Mouse (Mus musculus) ovary, postnatal 36 days (tissue): ENCODE results near the gene Prdm16.

Experiments
- DNase-seq: peaks from one replicate; pipeline ENCODE4 v3.0.0; 2022; ENCODE audit warnings: low spot score, mixed read lengths

The Prdm16 gene

DNA sequence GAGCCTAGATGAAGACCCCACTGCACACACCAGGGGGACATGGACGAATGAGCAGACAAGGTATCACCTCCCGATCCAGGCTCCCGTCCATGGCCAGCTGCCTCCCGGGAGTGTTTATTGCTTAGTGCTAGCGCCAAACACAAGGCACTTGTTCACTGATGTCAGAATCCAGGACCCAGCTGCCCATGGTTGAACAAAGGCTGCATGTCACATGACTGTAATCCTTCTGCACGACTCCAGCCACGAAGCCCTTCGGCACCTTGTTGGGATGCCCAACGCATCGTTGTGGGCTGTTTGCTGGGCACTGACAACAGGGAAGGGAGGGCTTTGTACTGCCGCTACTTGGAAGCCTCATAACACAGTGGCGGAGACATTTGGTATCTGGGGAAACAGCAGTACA lies 300.9 kb downstream of the Prdm16 start, which contains the start of gene B230104I21Rik:
Gene B230104I21Rik (plus strand): TSS at position 367 of the 400 bp plus-strand sequence.
- DNase-seq: no peak

- peak; percentile 40 for DNase-seq
Observed at GRCm38 (mm10) chr4:154334699-154335402, 301.8 kb downstream of the Prdm16 start.

DNA sequence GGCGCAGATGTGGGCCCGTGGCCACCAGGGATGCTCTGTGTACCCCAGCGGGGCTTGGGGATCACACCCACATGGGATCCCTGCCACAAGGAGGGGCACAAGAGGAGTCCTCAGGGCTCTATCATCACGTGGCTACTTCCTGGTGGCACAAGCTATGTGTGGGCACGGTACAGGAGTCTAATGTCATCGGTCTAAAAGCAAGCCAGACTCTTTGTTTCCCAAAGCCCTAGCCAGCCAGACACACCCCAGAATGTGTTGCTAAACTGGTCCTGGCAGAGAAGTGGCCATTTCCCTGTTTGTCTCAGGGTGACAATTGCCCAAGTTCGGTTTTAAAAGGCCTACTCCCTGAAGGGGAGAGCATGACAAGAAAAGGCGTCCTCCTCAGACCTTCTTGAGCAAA lies 303.4 kb downstream of the Prdm16 start:
- DNase-seq: no peak

DNA sequence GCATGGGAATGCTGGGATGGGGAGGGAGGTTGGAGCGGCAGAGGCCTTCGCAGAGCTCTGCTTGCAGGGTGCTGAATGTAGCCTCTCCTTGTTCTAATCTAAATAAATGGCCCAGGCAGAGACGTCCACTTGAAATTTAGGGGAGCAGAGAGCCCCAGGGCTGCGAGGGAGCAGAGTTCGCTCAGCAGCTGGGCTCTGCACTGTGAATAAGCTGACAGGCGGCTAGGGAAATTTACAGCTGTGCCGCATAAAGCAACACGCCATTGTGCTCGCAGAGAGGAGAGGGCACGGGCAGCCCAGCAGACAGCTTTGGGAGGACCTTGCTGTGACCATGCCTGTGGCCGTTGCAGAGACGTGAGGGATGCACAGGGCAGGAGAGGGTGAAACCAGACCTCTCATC lies 305.4 kb downstream of the Prdm16 start:
- DNase-seq: no peak

DNA sequence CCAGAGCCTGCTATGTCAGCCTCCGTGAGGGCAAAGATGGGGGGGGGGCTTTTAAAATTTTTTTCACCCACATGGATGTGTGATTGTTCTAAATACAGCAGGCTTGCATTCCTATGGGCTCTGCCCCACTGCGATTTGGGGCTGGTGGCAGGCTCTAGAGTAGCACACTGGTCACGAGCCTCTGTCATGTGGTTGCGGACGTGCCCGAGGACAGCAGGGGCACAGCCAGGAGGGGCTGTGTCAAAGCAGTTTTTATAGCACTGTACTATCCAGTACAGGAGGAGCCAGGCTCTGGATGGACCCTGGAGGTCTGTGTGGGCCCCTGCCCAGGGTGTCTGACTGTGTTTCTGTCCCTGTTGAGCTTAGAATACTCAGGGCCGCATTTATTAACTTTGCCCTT lies 306.7 kb downstream of the Prdm16 start:
- no peak for DNase-seq

- DNase-seq: peak; percentile 54
Observed at GRCm38 (mm10) chr4:154328836-154329235, 307.8 kb downstream of the Prdm16 start.

- no peak for DNase-seq
Observed at GRCm38 (mm10) chr4:154328431-154328830, 308.2 kb downstream of the Prdm16 start.

DNA sequence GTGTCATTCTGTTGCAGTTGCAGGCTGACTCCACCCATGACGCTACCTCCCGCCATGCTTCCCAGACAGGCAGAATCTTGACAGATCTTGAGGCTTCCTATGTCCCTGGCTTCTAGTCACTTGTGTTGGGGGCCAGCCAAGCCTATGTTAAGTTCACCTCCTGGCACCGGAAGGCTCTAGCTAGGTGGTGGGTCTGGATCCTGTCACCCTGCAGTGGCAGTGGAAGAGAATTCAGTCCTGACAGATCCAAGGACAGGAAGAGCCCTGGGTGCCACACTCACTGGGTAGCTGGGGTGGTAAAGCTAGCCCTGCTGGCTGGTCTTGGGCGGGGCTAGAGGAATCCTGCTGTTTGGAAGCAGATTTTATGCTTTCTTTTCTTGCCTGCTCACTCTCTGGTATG lies 311.3 kb downstream of the Prdm16 start:
- DNase-seq: no peak

DNA sequence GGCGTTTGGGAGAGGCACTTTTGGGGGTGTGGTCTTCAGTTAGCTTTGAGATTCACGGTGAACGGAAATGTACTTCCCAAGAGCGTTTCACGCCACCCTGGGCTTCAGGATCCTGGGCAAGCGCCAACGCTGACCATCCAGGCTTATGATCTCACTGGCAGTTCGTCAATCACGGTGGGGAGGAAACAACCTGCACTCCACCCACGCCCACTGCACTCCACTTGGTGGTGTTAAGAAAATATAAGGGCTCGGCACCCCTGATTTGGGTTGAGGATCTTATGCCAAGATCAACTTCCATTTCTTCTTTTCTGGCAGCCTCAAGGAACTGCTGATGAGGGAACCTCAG lies 323.1 kb downstream of the Prdm16 start:
- no peak for DNase-seq

DNA sequence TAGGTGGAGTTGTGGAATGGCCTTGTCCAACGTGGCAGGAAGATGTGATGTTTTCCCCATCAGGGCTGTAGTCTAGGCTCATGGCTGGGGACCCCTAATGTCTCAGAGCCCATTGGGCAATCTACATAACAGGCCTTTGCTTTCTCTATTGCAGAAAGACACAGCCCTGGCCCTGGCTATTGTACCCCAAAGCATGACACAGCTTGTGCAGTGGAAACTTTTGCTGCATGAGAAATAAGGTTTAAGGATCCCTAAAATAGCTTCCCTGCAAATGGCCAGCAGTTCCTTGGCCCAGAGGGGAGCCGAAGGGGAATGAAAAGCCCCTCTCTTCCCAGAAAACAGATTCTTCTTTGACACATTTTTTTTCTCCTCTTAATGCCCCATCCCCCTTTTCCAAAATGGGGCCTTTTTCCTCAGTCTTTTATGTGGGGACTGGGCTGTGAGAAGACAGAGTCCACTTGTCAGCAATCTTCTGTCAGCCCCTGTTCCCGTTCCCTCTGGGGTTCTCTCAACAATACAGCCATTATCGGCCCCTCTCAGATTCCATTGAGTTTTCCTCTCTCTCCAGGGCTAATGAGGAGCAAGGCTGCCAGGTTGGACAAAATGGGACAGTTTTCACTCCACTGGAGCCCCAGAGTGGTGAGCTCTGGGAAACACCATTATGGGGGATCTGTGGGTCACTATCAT lies 323.6 kb downstream of the Prdm16 start:
- DNase-seq: no peak

GRCm38 (mm10) chr4:154312143-154312812 lies 324.4 kb downstream of the Prdm16 start:
- no peak for DNase-seq

DNA sequence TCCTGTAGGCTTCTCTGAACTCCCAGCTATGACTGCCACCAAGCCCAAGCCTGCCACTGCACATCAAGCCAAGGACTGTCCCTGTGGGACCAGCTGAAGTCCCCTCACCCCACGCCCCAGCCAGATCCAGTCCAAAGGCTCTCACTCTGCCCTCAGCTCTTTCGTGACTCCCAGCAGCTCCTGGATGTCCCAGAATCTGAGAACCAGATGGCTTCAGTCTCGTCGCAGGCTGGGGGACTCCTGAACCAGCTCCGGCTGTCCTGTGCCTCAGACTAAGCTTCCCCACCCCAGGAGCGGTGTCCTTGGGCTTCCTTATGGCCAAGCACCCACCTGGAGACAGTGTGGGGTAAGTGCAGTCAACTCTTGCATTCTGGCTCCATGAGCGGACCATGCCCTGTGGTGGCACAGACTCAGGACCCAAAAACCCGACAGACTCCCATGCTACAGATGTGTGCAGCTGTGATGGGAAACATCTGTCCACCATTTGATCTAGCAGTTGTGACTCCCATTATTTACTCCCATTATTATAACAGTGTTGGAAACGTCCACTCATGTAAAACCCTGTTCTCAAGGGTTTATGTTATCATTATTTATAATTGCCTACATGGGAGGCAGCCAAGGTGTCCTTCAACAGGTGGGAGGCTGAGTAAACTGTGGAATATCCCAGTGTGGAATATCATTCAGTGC lies 326.0 kb downstream of the Prdm16 start:
- no peak for DNase-seq

- DNase-seq: no peak
Observed at GRCm38 (mm10) chr4:154309131-154309530, 327.5 kb downstream of the Prdm16 start.

GRCm38 (mm10) chr4:154301466-154301881 lies 335.2 kb downstream of the Prdm16 start, which contains the start of gene Arhgef16:
Gene Arhgef16, minus strand, starts transcription at chr4:154301676.
- peak; percentile 28 for DNase-seq

- peak; percentile 41 for DNase-seq
Observed at GRCm38 (mm10) chr4:154299541-154300271, 337.0 kb downstream of the Prdm16 start.

- DNase-seq: no peak
Observed at GRCm38 (mm10) chr4:154297761-154298160, 338.9 kb downstream of the Prdm16 start.

DNA sequence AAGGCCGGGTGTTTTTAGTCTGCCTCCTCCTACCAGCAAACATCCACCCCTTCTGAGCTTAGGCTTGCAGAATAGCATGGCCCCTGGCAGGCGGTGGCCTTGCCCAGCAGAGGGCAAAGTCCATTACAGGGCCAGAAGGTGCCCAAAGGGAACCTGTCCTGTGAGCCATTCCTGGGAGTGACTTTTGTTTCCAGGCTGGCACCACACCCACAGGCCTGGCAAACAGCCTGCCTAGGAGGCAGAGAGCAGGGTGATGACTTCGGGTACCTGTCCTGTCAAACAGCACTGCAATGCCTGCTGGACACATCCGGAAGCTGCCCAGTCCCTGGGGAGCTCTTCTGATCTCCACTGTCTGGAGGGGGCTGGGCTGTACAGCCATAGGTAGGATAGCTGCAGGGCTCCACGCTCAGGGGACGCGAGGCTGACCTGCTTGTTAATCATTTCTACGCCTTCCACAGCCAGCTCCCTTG lies 342.4 kb downstream of the Prdm16 start:
- DNase-seq: no peak

- DNase-seq: no peak
Observed at GRCm38 (mm10) chr4:154293735-154294201, 342.9 kb downstream of the Prdm16 start.

GRCm38 (mm10) chr4:154283671-154284070 lies 353.0 kb downstream of the Prdm16 start:
- DNase-seq: no peak

DNA sequence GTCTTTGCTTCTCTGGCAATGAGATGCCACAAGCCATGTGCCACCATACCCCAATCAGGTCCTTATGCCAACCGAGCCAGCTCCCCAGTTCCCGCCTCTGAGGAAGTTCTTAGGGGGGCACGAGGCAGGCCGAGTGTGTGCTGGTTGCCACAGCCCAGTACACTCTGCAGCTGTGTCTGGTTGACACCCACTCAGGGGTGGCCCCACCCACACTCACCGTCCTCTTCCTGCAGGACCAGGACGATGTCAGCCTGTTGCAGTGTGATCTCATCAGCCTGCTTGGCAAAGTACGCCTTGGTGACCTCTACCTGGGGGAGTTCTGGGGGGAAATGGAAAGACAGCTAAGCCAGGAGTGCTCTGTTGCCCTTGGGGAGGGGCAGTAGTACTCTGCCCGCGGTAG lies 357.2 kb downstream of the Prdm16 start:
- no peak for DNase-seq

DNA sequence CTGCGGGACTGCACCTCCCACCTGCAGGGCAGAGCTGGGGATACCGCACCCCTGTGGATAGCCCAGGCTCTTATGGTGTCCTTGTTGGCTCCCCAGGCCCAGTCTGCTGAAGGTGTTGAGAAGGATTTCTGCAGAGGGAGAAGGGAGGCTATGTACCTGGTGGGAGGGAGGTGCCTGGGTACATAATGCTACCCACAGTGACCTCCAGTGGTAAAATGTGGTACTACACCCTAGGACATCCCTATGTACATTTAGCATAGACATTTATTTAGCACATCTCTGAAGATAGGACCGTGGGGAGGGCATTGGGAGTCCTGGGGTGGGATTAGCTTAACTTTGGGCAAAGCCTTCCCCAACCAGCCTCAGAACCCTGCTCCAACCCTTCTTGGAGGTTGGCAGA lies 363.7 kb downstream of the Prdm16 start:
- no peak for DNase-seq
